8 mouse cellular contexts compared by ENCODE assay signal in the genomic region with DNA sequence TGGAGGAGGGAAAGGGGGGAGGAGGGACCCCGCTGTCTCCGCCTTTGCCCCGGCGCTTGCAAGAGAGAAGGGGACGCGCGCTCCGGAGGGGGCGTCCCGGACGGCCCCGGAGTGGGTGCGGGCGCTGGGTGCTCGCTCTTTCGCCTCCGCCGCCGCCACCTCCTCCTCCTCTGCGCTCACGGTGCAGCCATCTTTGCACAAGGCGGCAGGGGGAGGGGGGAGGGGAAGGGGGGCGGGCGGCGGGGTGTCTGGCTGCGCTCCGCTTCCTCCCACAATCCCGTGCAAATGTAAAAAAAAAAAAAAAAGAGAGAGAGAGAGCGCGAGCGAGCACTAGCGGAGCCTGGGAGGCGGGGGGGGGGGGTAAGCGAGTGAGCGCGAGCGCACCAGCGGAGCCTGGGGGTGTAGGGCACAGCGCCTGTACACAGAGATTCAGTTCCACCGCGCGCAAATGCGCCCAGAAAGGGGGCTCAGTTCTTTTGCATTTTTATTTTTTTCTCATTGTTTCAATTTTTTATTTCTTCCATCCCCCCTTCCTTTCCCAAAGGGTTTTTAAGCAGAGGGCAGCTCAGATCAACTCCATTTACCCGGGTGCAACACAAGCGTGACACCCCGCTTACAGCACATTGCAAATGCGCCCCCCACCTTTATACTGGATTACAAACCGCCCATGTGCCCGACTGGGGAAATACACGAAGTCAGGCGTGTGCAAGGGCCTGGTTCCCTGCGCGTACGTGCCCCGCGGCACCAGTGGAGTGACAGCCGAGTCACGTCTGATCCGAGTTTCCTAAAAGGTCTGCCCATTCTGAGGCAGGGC. TPM values are rescaled to one million over a fixed set of nuclear protein-coding genes. Genes with fewer than 3 reads are reported as not detected.
DNase-seq lines count a peak whose midpoint lies in the region; ATAC-seq and TF ChIP-seq lines count a peak whose summit lies in the region.

No protein-coding gene starts in this region.

- ATAC-seq in hindbrain, postnatal 0 days, result peak; percentile 54
- peak; percentile 53 for ATAC-seq in megakaryocyte progenitor cell, adult 5-6 weeks (replicated peaks; ENCODE audit: poor library complexity)

- WGBS in hindbrain, postnatal 0 days, result under 1% methylated on average over 30 of the region's 59 CpGs

- H3K27me3 ChIP-seq in hindbrain, postnatal 0 days (ENCODE audit: insufficient read depth, low read length), result no peaks in the 10 kb centered on the region

- DNase-seq in R1 (ENCODE audit: low read depth, low spot score), result peak; percentile 79
- DNase-seq in cerebellum, postnatal 10 days, result peak; percentile 82 to 86
- peak; percentile 84 for DNase-seq in gastrocnemius, adult 2 months
- DNase-seq in hindbrain, postnatal 0 days (ENCODE audit: low spot score), result peak; percentile 85
- DNase-seq in left cerebral cortex, postnatal 14 days (ENCODE audit: low spot score in 2 of 2), result peak; percentile 67 to 70
- DNase-seq in right cerebral cortex, postnatal 10 days (ENCODE audit: low spot score in 2 of 2), result peak; percentile 79 to 87
- peak; percentile 69 for DNase-seq in urinary bladder, postnatal 25 days (ENCODE audit: low spot score)

- H3K9me3 ChIP-seq in hindbrain, postnatal 0 days (ENCODE audit: low read length), result no peaks in the 10 kb centered on the region

- 0 out of 2 replicates have a peak, but pooled peaks have one; percentile 0 for TF ChIP-seq CTCF in gastrocnemius, adult 2 months (IDR thresholded peaks at IDR 0.05)
- TF ChIP-seq CTCF in hindbrain, postnatal 0 days (IDR thresholded peaks at IDR 0.05; ENCODE audit: low read depth), result no peak

- 0 out of 2 replicates have a peak, but pooled peaks cover 5% of the 10 kb centered on the region for H3K4me1 ChIP-seq in hindbrain, postnatal 0 days (ENCODE audit: insufficient read depth, low read length)

- H3K36me3 ChIP-seq in hindbrain, postnatal 0 days (ENCODE audit: insufficient read depth, low read length), result peaks cover 17% of the 10 kb centered on the region

- H3K27ac ChIP-seq in gastrocnemius, adult 2 months, result peak overlapping the region; percentile 97
- H3K27ac ChIP-seq in hindbrain, postnatal 0 days, result peak overlapping the region; percentile 99

- peak overlapping the region; percentile 81 for H3K9ac ChIP-seq in hindbrain, postnatal 0 days (replicated peaks; ENCODE audit: low read length)

- peak overlapping the region; percentile 96 for H3K4me2 ChIP-seq in hindbrain, postnatal 0 days (ENCODE audit: low read depth, low read length)

- peak overlapping the region; percentile 77 for H3K4me3 ChIP-seq in gastrocnemius, adult 2 months
- peak overlapping the region; percentile 88 for H3K4me3 ChIP-seq in hindbrain, postnatal 0 days (ENCODE audit: low read length)

- intact Hi-C loops in gastrocnemius, adult 2 months (cut with DNase I), result loop anchor here (2.0 kb wide), 1 partner anchor 35 kb away; no protein-coding TSS in a partner anchor
- intact Hi-C loops in left cerebral cortex, postnatal 14 days (cut with DNase I), result loop anchor here (5.0 kb wide), 1 partner anchor 36 kb away; a partner anchor contains a TSS

RNA-seq across cellular contexts. Expression of a gene that starts 0.6 kb away (rescaled TPM):
- 10 to 100 TPM; 12.8 to 16.1 TPM for total RNA-seq in gastrocnemius, adult 2 months (2021)
- total RNA-seq in hindbrain, postnatal 0 days (2014; rRNA removed), result 14.0 and 18.1 TPM in 2 replicates
- 7.5 and 9.2 TPM in 2 replicates for polyA plus RNA-seq in hindbrain, postnatal 0 days (2015; fragmentation: Nextera tagmentation; extraction: Ambion mirVana)
- 10 to 100 TPM; 61.4 to 65.7 TPM for total RNA-seq in left cerebral cortex, postnatal 14 days (2021)
- 20.5 and 21.7 TPM in 2 replicates for total RNA-seq in megakaryocyte progenitor cell, adult 5-6 weeks (2015)
- total RNA-seq in megakaryocyte progenitor cell, adult 5-6 weeks (2017), result 2.8 and 4.0 TPM in 2 replicates

RNA-seq across cellular contexts. Expression of a gene that starts 8.9 kb away (rescaled TPM):
- 10 to 100 TPM; 30.2 to 32.9 TPM for total RNA-seq in gastrocnemius, adult 2 months (2021)
- total RNA-seq in hindbrain, postnatal 0 days (2014; rRNA removed), result 72.9 and 83.1 TPM in 2 replicates
- 64.5 and 67.4 TPM in 2 replicates for polyA plus RNA-seq in hindbrain, postnatal 0 days (2015; fragmentation: Nextera tagmentation; extraction: Ambion mirVana)
- total RNA-seq in left cerebral cortex, postnatal 14 days (2021), result 10 to 100 TPM; 52.4 to 54.1 TPM
- total RNA-seq in megakaryocyte progenitor cell, adult 5-6 weeks (2015), result 39.7 and 45.0 TPM in 2 replicates
- 46.8 and 49.2 TPM in 2 replicates for total RNA-seq in megakaryocyte progenitor cell, adult 5-6 weeks (2017)

RNA-seq across cellular contexts. Expression of a gene that starts 9.2 kb away (rescaled TPM):
- 10 to 100 TPM in 1 of 2 experiments, 1 to 10 TPM in 1; 8.1 to 11.0 TPM for total RNA-seq in gastrocnemius, adult 2 months (2021)
- total RNA-seq in hindbrain, postnatal 0 days (2014; rRNA removed), result 10.5 and 12.4 TPM in 2 replicates
- 15.3 and 17.2 TPM in 2 replicates for polyA plus RNA-seq in hindbrain, postnatal 0 days (2015; fragmentation: Nextera tagmentation; extraction: Ambion mirVana)
- 1 to 10 TPM; 6.6 to 7.1 TPM for total RNA-seq in left cerebral cortex, postnatal 14 days (2021)
- 2.6 and 4.7 TPM in 2 replicates for total RNA-seq in megakaryocyte progenitor cell, adult 5-6 weeks (2015)
- 3.0 and 4.2 TPM in 2 replicates for total RNA-seq in megakaryocyte progenitor cell, adult 5-6 weeks (2017)

RNA-seq across cellular contexts. Expression of a gene that starts 35.6 kb away (rescaled TPM):
- total RNA-seq in gastrocnemius, adult 2 months (2021), result 10 to 100 TPM; 22.6 to 25.5 TPM
- 8.4 and 18.6 TPM in 2 replicates for total RNA-seq in hindbrain, postnatal 0 days (2014; rRNA removed)
- 15.8 and 16.9 TPM in 2 replicates for polyA plus RNA-seq in hindbrain, postnatal 0 days (2015; fragmentation: Nextera tagmentation; extraction: Ambion mirVana)
- total RNA-seq in left cerebral cortex, postnatal 14 days (2021), result 10 to 100 TPM; 11.4 to 13.0 TPM
- total RNA-seq in megakaryocyte progenitor cell, adult 5-6 weeks (2015), result 4.8 and 6.1 TPM in 2 replicates
- total RNA-seq in megakaryocyte progenitor cell, adult 5-6 weeks (2017), result 1.1 TPM in 1 of 2 replicates, not detected in the other

RNA-seq across cellular contexts. Expression of a gene that starts 37.2 kb away (rescaled TPM):
- total RNA-seq in gastrocnemius, adult 2 months (2021), result 10 to 100 TPM; 41.7 to 44.3 TPM
- 76.7 and 77.7 TPM in 2 replicates for total RNA-seq in hindbrain, postnatal 0 days (2014; rRNA removed)
- 40.7 and 45.6 TPM in 2 replicates for polyA plus RNA-seq in hindbrain, postnatal 0 days (2015; fragmentation: Nextera tagmentation; extraction: Ambion mirVana)
- 100 to 1,000 TPM; 153 to 162 TPM for total RNA-seq in left cerebral cortex, postnatal 14 days (2021)
- 19.5 and 21.9 TPM in 2 replicates for total RNA-seq in megakaryocyte progenitor cell, adult 5-6 weeks (2015)
- 8.7 and 11.2 TPM in 2 replicates for total RNA-seq in megakaryocyte progenitor cell, adult 5-6 weeks (2017)

Comparison
In these comparisons a context has a peak if more than half of its experiments do, and no peak if none do; other contexts are left out.
1. Peak in every context shown above with its lines: DNase-seq, ATAC-seq, H3K4me3 ChIP-seq and H3K27ac ChIP-seq.